Mouse (Mus musculus) layer of hippocampus, postnatal 25 days (tissue): ENCODE data around the gene Olfr398. TPM values are rescaled to one million over a fixed set of nuclear protein-coding genes. Genes with fewer than 3 reads are reported as not detected.
A peak's percentile ranks its signal among the peaks of the same experiment; 100 is the strongest.

Source experiments
- DNase-seq, 2 experiments: peaks; one replicate each; pipeline ENCODE4 v3.0.0; 2022; ENCODE audit warnings: mixed read lengths in 2 of 2, low spot score in 1 of 2; ENCODE audit errors: extremely low spot score in 1 of 2
- total RNA-seq, 2 experiments: library from RNA; stranded (reverse); gene quantifications; 2 replicates each; pipeline ENCODE4 v1.2.3; 2021

Gene Olfr398
- not detected for total RNA-seq

DNA sequence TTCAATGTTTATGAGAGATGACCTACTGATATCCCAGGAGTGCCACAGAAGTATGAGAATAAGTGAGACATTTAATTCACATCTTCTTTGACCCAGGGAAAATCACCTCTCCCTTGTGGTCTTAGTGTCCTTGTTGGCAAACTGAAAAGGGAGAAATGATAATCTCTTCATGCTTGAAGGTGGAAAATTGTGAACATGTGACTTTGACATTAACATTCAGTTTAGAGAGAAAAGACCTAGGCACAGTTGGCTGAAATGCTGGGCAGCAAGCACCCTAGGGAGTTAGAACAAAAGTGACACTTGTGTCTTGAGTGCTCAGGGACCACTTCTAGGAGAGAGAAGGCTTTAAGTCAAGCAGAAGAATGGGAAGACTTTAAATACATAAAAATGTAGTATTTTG lies at the start of gene Olfr398:
Olfr398 (minus strand) TSS at position 101 of the 400 bp plus-strand sequence.
- no peak for DNase-seq

DNA sequence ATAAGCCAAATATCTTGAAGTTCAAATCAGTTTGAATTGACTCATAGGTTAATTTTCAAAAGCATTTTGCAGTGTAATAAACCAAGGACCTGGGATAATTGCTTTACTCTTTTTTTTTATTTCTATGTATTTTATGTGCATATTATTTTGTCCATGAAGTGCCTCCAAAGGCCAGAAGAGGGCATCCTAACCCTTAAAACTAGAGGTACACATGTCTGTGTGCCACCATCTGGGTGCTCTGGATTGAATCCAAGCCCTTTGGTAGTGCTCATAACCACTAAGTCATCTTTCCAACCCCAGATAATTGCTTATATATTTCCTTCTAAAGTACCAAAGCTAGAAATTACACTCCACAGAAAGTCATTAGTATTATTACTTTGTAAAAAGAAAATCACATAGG lies 2.9 kb upstream of the Olfr398 start:
- DNase-seq, result peak in 1 of 2 experiments; percentile 2

DNA sequence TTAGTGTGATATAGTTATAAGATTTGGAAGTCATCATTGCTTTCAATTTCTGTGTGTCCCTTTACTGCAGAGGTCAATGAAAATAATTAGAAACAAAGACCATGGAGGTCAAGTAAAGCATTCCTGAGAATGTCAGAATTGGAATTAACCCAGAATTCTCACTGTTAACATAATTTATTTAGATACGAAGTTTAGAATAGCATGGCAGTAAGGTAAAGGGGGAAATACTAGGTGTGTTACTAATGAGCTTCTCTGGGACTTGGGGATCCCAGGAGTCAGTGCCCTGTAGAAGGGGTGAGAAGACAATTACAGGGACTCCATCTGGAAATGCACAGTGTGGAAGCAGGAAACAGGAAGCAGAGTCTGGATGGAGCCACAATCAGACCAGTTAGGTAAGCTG lies 29.7 kb downstream of the Olfr398 start, which contains the start of gene Olfr397:
Olfr397 (plus strand) TSS at position 301 of the 400 bp plus-strand sequence.
- no peak for DNase-seq

DNA sequence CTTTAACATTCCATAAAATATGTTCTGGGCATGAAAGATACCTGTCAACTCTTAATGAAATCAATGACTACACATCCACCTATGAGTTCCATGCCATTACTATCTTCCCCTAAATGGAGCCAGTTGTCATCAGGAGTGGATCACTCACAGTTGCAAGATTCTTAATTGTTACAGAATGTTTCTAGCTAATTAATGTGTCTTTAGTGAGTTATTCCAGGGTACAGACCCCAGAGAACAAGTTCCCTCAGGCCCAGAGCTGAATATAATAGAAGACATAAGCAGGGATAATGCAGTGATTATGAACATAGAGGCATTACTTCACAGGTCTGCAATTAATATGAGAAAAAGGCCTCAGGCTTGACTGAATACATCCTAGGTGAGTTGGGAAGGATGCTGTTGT lies 53.8 kb downstream of the Olfr398 start, which contains the start of gene Olfr23:
Olfr23 (plus strand) TSS at position 301 of the 400 bp plus-strand sequence.
- DNase-seq, result no peak

Other genes starting within 250 kb of the Olfr398 start
- gene Olfr389, start 209.7 kb downstream of the Olfr398 start, total RNA-seq, result not detected
- not detected for gene Olfr390, start 207.4 kb downstream of the Olfr398 start, total RNA-seq
- gene Olfr391-ps, start 187.4 kb downstream of the Olfr398 start, total RNA-seq, result not detected
- not detected for gene Olfr392, start 173.4 kb downstream of the Olfr398 start, total RNA-seq
- not detected for gene Olfr393, start 139.0 kb downstream of the Olfr398 start, total RNA-seq
- gene Olfr394, start 99.6 kb downstream of the Olfr398 start, total RNA-seq, result not detected
- gene Olfr395, start 81.1 kb downstream of the Olfr398 start, total RNA-seq, result not detected
- gene Olfr23, start 53.7 kb downstream of the Olfr398 start, total RNA-seq, result not detected
- gene Olfr397, start 29.6 kb downstream of the Olfr398 start, total RNA-seq, result not detected
- gene Olfr139, start 66.1 kb upstream of the Olfr398 start, total RNA-seq, result not detected
- not detected for gene Olfr399, start 66.2 kb upstream of the Olfr398 start, total RNA-seq
- gene Zfp616, start 79.5 kb upstream of the Olfr398 start, total RNA-seq, result not detected
- not detected for gene Olfr401, start 123.3 kb upstream of the Olfr398 start, total RNA-seq
- not detected for gene Olfr402, start 163.1 kb upstream of the Olfr398 start, total RNA-seq
- not detected for gene Olfr403, start 195.8 kb upstream of the Olfr398 start, total RNA-seq
- not detected for gene Olfr43, start 221.0 kb upstream of the Olfr398 start, total RNA-seq